Mouse (Mus musculus): ENCODE results near the gene Gmnc. TPM values are rescaled to one million over a fixed set of nuclear protein-coding genes. Genes with fewer than 3 reads are reported as not detected.

Gmnc gene
- polyA plus RNA-seq, 1 experiment from 2014 or later: 0.12 TPM

- Histone ChIP-seq H3K4me2 (ENCODE audit: low read length) (no peak overlapping the region), H3K4me3 (replicated peaks; ENCODE audit: low read depth, low read length) (no peak overlapping the region), H3K9ac (replicated peaks; ENCODE audit: low read length) (no peak overlapping the region), H3K27ac (replicated peaks; ENCODE audit: low read depth, low read length) (no peak overlapping the region), H3K9me3 (ENCODE audit: control insufficient read depth, low read length) (no peaks in the 10 kb centered on the region), H3K4me1 (ENCODE audit: control insufficient read depth, insufficient read depth, low read length) (no peaks in the 10 kb centered on the region), H3K36me3 (ENCODE audit: control insufficient read depth, insufficient read depth, low read length) (no peaks in the 10 kb centered on the region), H3K27me3 (ENCODE audit: control insufficient read depth, insufficient read depth, low read length) (no peaks in the 10 kb centered on the region)
- 22% methylated on average over 4 of the region's 4 CpGs for WGBS
- DNase-seq: peak; percentile 33
- ATAC-seq (ENCODE audit: low FRiP score, low TSS enrichment): no peak; the same call in 1 of the 2 replicates
Measured at GRCm38 (mm10) chr16:26901471-26901870, 90.0 kb downstream of the Gmnc start.

- Histone ChIP-seq H3K9me3 (ENCODE audit: control insufficient read depth, low read length) (no peaks in the 10 kb centered on the region), H3K9ac (replicated peaks; ENCODE audit: low read length) (no peak overlapping the region), H3K36me3 (ENCODE audit: control insufficient read depth, insufficient read depth, low read length) (no peaks in the 10 kb centered on the region), H3K27me3 (ENCODE audit: control insufficient read depth, insufficient read depth, low read length) (no peaks in the 10 kb centered on the region), H3K4me3 (replicated peaks; ENCODE audit: low read depth, low read length) (no peak overlapping the region), H3K4me2 (ENCODE audit: low read length) (no peak overlapping the region), H3K4me1 (ENCODE audit: control insufficient read depth, insufficient read depth, low read length) (no peaks in the 10 kb centered on the region), H3K27ac (replicated peaks; ENCODE audit: low read depth, low read length) (no peak overlapping the region)
- DNase-seq (no peak), ATAC-seq (ENCODE audit: low FRiP score, low TSS enrichment) (no peak)
- WGBS: 82% methylated on average over 4 of the region's 4 CpGs
Measured at GRCm38 (mm10) chr16:26886337-26886736, 105.1 kb downstream of the Gmnc start.

GRCm38 (mm10) chr16:26876885-26877284 lies 114.6 kb downstream of the Gmnc start:
- no peaks in the 10 kb centered on the region for H3K4me1 ChIP-seq (ENCODE audit: control insufficient read depth, insufficient read depth, low read length)
- no peak overlapping the region for H3K27ac ChIP-seq (replicated peaks; ENCODE audit: low read depth, low read length)
- H3K9me3 ChIP-seq (ENCODE audit: control insufficient read depth, low read length): no peaks in the 10 kb centered on the region
- no peak overlapping the region for H3K4me3 ChIP-seq (replicated peaks; ENCODE audit: low read depth, low read length)
- ATAC-seq (ENCODE audit: low FRiP score, low TSS enrichment) (no peak), DNase-seq (no peak)
- H3K36me3 ChIP-seq (ENCODE audit: control insufficient read depth, insufficient read depth, low read length): no peaks in the 10 kb centered on the region
- no peaks in the 10 kb centered on the region for H3K27me3 ChIP-seq (ENCODE audit: control insufficient read depth, insufficient read depth, low read length)
- 60% methylated on average over 3 of the region's 3 CpGs for WGBS
- no peak overlapping the region for H3K4me2 ChIP-seq (ENCODE audit: low read length)
- H3K9ac ChIP-seq (replicated peaks; ENCODE audit: low read length): no peak overlapping the region
